Mouse (Mus musculus) cerebellum, adult 8-10 months (tissue): Measurements from ENCODE around the gene Serpinb3b.
"Not testable (repeated sequence)": the region's sequence is repeated elsewhere in the genome, so short reads cannot be mapped to it uniquely, and the experiment has no call there.

Source experiments
- DNase-seq: peaks from one replicate; pipeline ENCODE4 v3.0.0; 2022

Gene Serpinb3b

GRCm38 (mm10) chr1:107278261-107278660 lies at the start of gene Serpinb3b, which contains the start of gene Serpinb3c:
TSS of gene Serpinb3b (minus strand) at chr1:107278361.
TSS of gene Serpinb3c (minus strand) at chr1:107278371.
- DNase-seq = not testable (repeated sequence)

- peak; percentile 3 for DNase-seq
These were observed 35.0 kb downstream of the Serpinb3b start for GRCm38 (mm10) chr1:107243170-107243569.

- DNase-seq = not testable (repeated sequence)
These were observed 60.9 kb downstream of the Serpinb3b start for GRCm38 (mm10) chr1:107217276-107217675.

- not testable (repeated sequence) for DNase-seq
These were observed 150.7 kb downstream of the Serpinb3b start for GRCm38 (mm10) chr1:107127453-107127852.
